Mouse (Mus musculus): ENCODE measurements around the gene Psmd13.

Gene Psmd13

DNA sequence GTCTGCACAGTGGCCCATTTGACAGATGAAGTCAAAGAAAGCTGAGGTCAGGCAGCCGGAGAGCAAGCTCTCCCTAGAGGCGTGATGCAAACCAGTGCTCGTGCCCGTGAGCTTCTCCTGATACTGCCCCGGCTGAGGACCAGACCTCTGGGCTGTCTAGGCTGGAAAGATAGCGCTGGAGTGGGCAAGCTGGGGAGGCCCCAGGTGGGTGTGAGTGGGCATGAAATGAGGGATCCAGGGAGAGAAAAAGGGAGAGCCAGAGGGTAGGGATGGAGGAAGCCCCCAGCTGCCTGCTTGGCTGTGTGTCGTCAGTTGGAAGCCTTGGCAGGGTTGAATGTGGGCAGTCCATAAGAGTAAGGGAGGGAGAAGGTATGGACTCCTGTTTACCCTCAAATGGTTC is 62.5 kb downstream of the Psmd13 start:
- no peak for DNase-seq (ENCODE audit: low spot score)

DNA sequence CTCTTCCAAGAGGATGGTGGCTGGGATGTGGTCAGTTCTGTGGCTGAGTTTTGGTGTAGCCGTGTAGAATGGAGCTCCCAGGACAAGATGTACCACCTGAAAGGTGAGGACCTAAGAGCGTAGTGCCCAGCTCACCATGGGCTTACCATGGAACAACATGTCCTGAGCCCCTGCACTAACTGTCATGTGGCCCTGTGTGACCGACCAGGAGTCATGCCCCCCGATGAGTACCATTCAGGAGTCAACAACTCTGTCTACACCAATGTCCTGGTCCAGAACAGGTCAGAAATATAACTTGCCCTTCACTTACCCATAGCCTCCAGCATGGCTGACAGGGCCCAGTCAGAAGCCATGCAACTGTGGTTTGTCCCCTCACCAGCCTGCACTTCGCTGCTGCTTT is 63.5 kb downstream of the Psmd13 start:
- DNase-seq (ENCODE audit: low spot score), result no peak

DNA sequence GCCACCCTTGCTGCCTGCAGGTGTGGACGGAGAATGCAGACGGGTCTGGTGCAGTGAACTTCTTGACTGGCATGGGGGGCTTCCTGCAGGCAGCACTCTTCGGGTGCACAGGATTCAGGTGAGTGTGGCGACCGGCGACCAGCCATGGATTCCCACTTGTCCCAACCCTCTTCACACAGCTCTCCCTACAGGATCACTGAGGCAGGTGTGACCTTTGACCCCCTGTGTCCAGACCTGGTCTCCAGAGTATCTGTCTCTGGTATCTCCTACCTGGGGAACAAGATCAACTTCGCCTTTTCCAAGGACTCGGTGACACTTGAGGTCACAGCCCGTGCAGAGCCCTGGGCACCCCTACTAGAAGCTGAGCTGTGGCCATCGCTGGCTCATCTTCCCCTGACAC is 64.5 kb downstream of the Psmd13 start:
- no peak for DNase-seq (ENCODE audit: low spot score)

DNA sequence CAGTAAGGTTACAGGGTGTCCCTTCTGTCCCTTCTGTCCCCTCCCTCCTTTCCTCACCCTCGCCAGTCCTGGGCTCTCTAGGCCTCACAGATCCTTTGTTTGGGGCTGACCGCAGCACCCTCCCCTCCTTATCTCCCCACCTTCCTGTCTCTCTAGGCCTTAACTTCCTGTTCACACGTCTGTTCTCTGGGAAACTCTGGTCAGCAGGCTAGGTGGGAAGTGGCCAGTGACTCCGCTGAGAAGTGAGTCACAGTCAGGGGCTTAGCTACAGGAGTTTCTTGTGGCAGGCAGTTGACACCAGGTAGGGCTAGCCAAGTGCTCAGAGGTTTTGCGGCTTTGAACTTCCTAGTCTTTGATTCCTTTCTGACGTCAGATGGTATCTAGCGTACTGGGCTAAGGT is 65.2 kb downstream of the Psmd13 start:
- no peak for DNase-seq (ENCODE audit: low spot score)

DNA sequence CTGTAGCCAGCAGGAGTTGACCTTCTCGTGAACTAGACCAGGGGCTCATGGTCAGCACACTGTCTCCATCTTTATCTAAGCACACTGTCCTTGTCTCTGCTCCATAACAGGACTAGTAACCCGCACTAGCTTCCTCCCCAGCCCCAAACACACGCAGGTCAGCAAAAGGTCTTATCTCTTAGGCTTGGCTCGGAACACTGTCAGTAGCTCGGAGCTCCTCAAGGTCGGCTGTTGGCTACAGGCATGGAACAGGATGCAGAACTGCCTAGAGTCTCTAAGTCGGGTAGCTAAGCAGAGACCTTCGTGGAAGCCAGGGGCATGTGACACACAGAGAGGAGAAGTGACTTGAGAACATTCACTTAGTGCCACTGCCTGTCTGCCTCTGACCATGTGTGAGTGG is 66.4 kb downstream of the Psmd13 start:
- no peak for DNase-seq (ENCODE audit: low spot score)

All from adipocyte (in vitro differentiated cells).